Mouse (Mus musculus) stomach, embryonic 16.5 days (tissue): ENCODE measurements around the gene Rad9b. TPM values are rescaled to one million over a fixed set of nuclear protein-coding genes. Genes with fewer than 3 reads are reported as not detected.

Experiments
- ATAC-seq: fragments of 200-750 bp; cut with Nextera tagmentation; 2 replicates; pipeline ENCODE4 v1.8.0; 2017; ENCODE audit warnings: moderate number of reproducible peaks, moderate TSS enrichment; ENCODE audit not compliant: insufficient read depth, low FRiP score
- H3K27ac ChIP-seq: fragments of 300-500 bp; sonication (generic); 2 replicates; pipeline ENCODE4 v1.5.1; 2014; ENCODE audit warnings: low read length
- H3K27me3 ChIP-seq: fragments of 300-500 bp; sonication (generic); 2 replicates; pipeline ENCODE4 v1.6.1; 2014; ENCODE audit warnings: low read length, control low read depth, mixed read lengths; ENCODE audit not compliant: control insufficient read depth, insufficient read depth
- H3K36me3 ChIP-seq: fragments of 300-500 bp; sonication (generic); 2 replicates; pipeline ENCODE4 v1.6.1; 2014; ENCODE audit warnings: low read length; ENCODE audit not compliant: control insufficient read depth, insufficient read depth
- H3K4me1 ChIP-seq: fragments of 300-500 bp; sonication (generic); 2 replicates; pipeline ENCODE4 v1.6.1; 2014; ENCODE audit warnings: low read length, control low read depth, mixed read lengths; ENCODE audit not compliant: control insufficient read depth, insufficient read depth
- H3K4me2 ChIP-seq: fragments of 300-500 bp; sonication (generic); 2 replicates; pipeline ENCODE4 v1.6.1; 2014; ENCODE audit warnings: low read depth, low read length, mixed read lengths
- H3K4me3 ChIP-seq: fragments of 300-500 bp; sonication (generic); replicated peaks from 2 replicates; pipeline ENCODE4 v1.5.1; 2014; ENCODE audit warnings: mild to moderate bottlenecking, low read length
- H3K9ac ChIP-seq: fragments of 300-500 bp; sonication (generic); 2 replicates; pipeline ENCODE4 v1.6.1; 2014; ENCODE audit warnings: low read length
- H3K9me3 ChIP-seq: fragments of 300-500 bp; sonication (generic); replicated peaks from 2 replicates; pipeline ENCODE4 v1.6.1; 2016; ENCODE audit warnings: low read length, control low read depth; ENCODE audit not compliant: control insufficient read depth
- WGBS: fragments of 180-500 bp; shearing (Covaris S2); extraction: QIAGEN DNeasy Blood & Tissue Kit; methylation state at CpG from one replicate; pipeline ENCODE4 v1.1.7; 2014; 5-methylcytosine and 5-hydroxymethylcytosine counted together
- polyA plus RNA-seq: library from polyadenylated mRNA; unstranded; fragments of >200 nt; fragmentation: Nextera tagmentation; extraction: Ambion mirVana; gene quantifications from 2 replicates; pipeline ENCODE4 v1.2.1, GENCODE M21; 2015

Rad9b gene
- polyA plus RNA-seq, result 10.7 and 10.8 TPM in 2 replicates

GRCm38 (mm10) chr5:122353807-122354491, at the start of gene Rad9b, which contains the start of gene Vps29:
Gene Rad9b, minus strand, starts transcription at chr5:122354233.
Gene Vps29, plus strand, starts transcription at chr5:122354369.
- H3K4me2 ChIP-seq, result peak within 1 kb of the TSS; percentile 91
- H3K4me3 ChIP-seq, result peak within 1 kb of the TSS; percentile 96
- under 1% methylated on average over 51 of the region's 51 CpGs for whole genome bisulfite sequencing
- peak within 1 kb of the TSS; percentile 69 for H3K27ac ChIP-seq
- H3K4me1 ChIP-seq, result peaks cover 6% of the 10 kb centered on the region; the same call in 1 of the 2 replicates
- no peaks in the 10 kb centered on the region for H3K9me3 ChIP-seq
- H3K9ac ChIP-seq, result peak within 1 kb of the TSS; percentile 96
- peak; percentile 92 for ATAC-seq
- no peaks in the 10 kb centered on the region for H3K36me3 ChIP-seq
- no peaks in the 10 kb centered on the region for H3K27me3 ChIP-seq

DNA sequence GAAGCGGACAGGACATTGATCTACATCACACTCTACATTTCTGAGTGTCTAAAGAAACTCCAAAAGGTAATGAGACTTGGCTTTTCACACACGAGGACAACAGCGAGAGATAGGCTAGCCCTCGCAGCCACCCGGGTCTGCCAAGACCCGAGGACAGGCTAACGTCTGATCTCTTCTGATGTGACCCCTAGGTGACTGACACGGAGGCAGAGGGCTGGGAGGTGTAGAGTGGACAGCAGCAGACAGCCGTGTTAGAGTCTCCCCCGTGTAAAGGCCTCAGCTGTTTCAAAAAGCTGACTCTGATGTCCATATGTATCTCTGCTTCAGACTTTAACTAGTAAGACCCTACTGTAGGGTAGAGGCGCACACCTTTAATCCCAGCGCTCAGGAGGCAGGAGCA, 49.3 kb upstream of the Rad9b start:
- H3K4me1 ChIP-seq, result peaks cover 13% of the 10 kb centered on the region
- no peaks in the 10 kb centered on the region for H3K27me3 ChIP-seq
- H3K27ac ChIP-seq, result no peak overlapping the region
- no peak for ATAC-seq
- H3K36me3 ChIP-seq, result peaks cover 37% of the 10 kb centered on the region
- WGBS, result 92% methylated on average over 12 of the region's 12 CpGs
- H3K9ac ChIP-seq, result no peak overlapping the region
- no peak overlapping the region for H3K4me3 ChIP-seq
- no peak overlapping the region for H3K4me2 ChIP-seq
- 0 out of 2 replicates have a peak, but pooled peaks cover 3% of the 10 kb centered on the region for H3K9me3 ChIP-seq

DNA sequence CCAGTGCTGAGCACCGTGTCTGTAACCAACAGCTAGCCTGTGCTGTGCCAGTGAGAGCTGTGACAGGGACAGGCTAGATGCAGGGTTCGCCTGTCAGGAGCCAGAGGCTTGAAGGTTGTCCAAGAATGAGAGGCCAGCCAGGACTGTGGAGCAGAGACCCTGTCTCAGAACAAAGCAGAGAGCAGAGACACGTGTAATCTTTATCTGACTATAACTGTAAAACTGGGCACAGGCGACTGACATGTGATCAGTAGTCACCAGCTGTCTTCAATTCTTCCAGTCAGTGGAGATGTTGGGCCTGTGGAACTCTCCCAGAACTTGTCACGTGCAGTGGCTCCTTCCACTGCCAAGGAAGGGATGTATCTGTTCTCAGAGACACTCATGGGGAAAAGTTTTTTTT, 48.7 kb upstream of the Rad9b start:
- no peak overlapping the region for H3K27ac ChIP-seq

GRCm38 (mm10) chr5:122402160-122402559, 48.1 kb upstream of the Rad9b start:
- no peak overlapping the region for H3K9ac ChIP-seq
- no peaks in the 10 kb centered on the region for H3K27me3 ChIP-seq
- no peak overlapping the region for H3K4me2 ChIP-seq
- H3K27ac ChIP-seq, result no peak overlapping the region
- ATAC-seq, result no peak
- peaks cover 36% of the 10 kb centered on the region for H3K36me3 ChIP-seq
- H3K9me3 ChIP-seq, result 0 out of 2 replicates have a peak, but pooled peaks cover 3% of the 10 kb centered on the region
- peaks cover 13% of the 10 kb centered on the region for H3K4me1 ChIP-seq
- H3K4me3 ChIP-seq, result no peak overlapping the region
- 75% methylated on average over 13 of the region's 13 CpGs for WGBS

More for the DNA sequence above, 48.7 kb upstream of the Rad9b start:
- Histone ChIP-seq H3K4me3 (no peak overlapping the region), H3K27me3 (no peaks in the 10 kb centered on the region), H3K9me3 (0 out of 2 replicates have a peak, but pooled peaks cover 3% of the 10 kb centered on the region), H3K36me3 (peaks cover 37% of the 10 kb centered on the region), H3K4me1 (peaks cover 13% of the 10 kb centered on the region), H3K4me2 (no peak overlapping the region), H3K9ac (no peak overlapping the region)
- no peak for ATAC-seq
- 78% methylated on average over 5 of the region's 5 CpGs for WGBS

GRCm38 (mm10) chr5:122401303-122401640, 47.2 kb upstream of the Rad9b start:
- H3K36me3 ChIP-seq, result peaks cover 27% of the 10 kb centered on the region
- H3K27ac ChIP-seq, result no peak overlapping the region; the same call in 1 of the 2 replicates
- H3K4me3 ChIP-seq, result no peak overlapping the region
- ATAC-seq, result peak; percentile 20; the same call in 1 of the 2 replicates
- no peaks in the 10 kb centered on the region for H3K27me3 ChIP-seq
- no peak overlapping the region for H3K9ac ChIP-seq
- no peaks in the 10 kb centered on the region for H3K9me3 ChIP-seq
- 25% methylated on average over 8 of the region's 8 CpGs for WGBS
- no peak overlapping the region for H3K4me2 ChIP-seq
- peaks cover 15% of the 10 kb centered on the region for H3K4me1 ChIP-seq

GRCm38 (mm10) chr5:122400628-122401302, 46.7 kb upstream of the Rad9b start:
- peak; percentile 58; the same call in 1 of the 2 replicates for ATAC-seq
- no peaks in the 10 kb centered on the region for H3K9me3 ChIP-seq
- H3K27ac ChIP-seq, result peak overlapping the region; percentile 66
- H3K9ac ChIP-seq, result no peak overlapping the region
- H3K36me3 ChIP-seq, result peaks cover 24% of the 10 kb centered on the region
- no peaks in the 10 kb centered on the region for H3K27me3 ChIP-seq
- no peak overlapping the region for H3K4me2 ChIP-seq
- H3K4me1 ChIP-seq, result peaks cover 15% of the 10 kb centered on the region
- H3K4me3 ChIP-seq, result no peak overlapping the region
- 54% methylated on average over 18 of the region's 18 CpGs for WGBS

- peak overlapping the region; percentile 66; the same call in 1 of the 2 replicates for H3K27ac ChIP-seq
- no peak overlapping the region for H3K4me3 ChIP-seq
- peaks cover 15% of the 10 kb centered on the region for H3K4me1 ChIP-seq
- H3K36me3 ChIP-seq, result peaks cover 20% of the 10 kb centered on the region
- no peak overlapping the region for H3K9ac ChIP-seq
- no peak overlapping the region for H3K4me2 ChIP-seq
- WGBS, result 79% methylated on average over 8 of the region's 8 CpGs
- H3K27me3 ChIP-seq, result no peaks in the 10 kb centered on the region
- no peaks in the 10 kb centered on the region for H3K9me3 ChIP-seq
- ATAC-seq, result no peak
These were observed 45.8 kb upstream of the Rad9b start for GRCm38 (mm10) chr5:122399871-122400270.

GRCm38 (mm10) chr5:122397495-122397894, 43.5 kb upstream of the Rad9b start:
- H3K4me1 ChIP-seq, result peaks cover 22% of the 10 kb centered on the region
- H3K9ac ChIP-seq, result no peak overlapping the region
- ATAC-seq, result no peak
- no peak overlapping the region for H3K4me2 ChIP-seq
- H3K9me3 ChIP-seq, result no peaks in the 10 kb centered on the region
- no peak overlapping the region for H3K4me3 ChIP-seq
- 0 out of 2 replicates have a peak overlapping the region, but pooled peaks have one; percentile 8 for H3K27ac ChIP-seq
- H3K36me3 ChIP-seq, result peaks cover 1% of the 10 kb centered on the region; the same call in 1 of the 2 replicates
- H3K27me3 ChIP-seq, result no peaks in the 10 kb centered on the region
- WGBS, result 82% methylated on average over 8 of the region's 8 CpGs

DNA sequence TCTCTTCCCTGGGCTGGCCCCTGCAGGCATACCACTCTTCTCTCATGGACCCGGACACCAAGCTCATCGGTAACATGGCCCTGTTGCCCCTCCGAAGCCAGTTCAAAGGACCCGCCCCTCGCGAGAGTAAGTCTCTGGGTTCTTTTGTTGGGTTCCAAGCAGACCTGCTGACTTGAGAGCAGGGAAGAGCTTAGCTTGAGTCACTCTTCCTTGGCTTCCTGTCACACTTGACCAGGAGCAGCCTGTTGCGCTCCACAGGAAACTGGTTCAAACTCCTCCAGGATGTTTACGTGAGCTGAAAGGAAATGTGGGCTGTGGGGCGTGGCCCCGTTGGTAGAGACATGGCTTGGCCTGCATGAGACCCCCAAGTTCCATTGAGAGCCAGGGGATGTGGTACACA, 42.8 kb upstream of the Rad9b start:
- Histone ChIP-seq H3K27ac (peak overlapping the region; percentile 69), H3K36me3 (no peaks in the 10 kb centered on the region), H3K27me3 (no peaks in the 10 kb centered on the region), H3K4me1 (peaks cover 25% of the 10 kb centered on the region), H3K4me2 (no peak overlapping the region), H3K4me3 (no peak overlapping the region), H3K9ac (no peak overlapping the region), H3K9me3 (no peaks in the 10 kb centered on the region)
- WGBS, result 79% methylated on average over 10 of the region's 10 CpGs
- ATAC-seq, result peak; percentile 11; the same call in 1 of the 2 replicates
